Mouse (Mus musculus): ENCODE results near the gene Vav2.

- no peak for TF ChIP-seq CTCF (IDR thresholded peaks at IDR 0.05; ENCODE audit: control insufficient read depth, insufficient read depth, low read length)
- TF ChIP-seq POLR2A (IDR thresholded peaks at IDR 0.05; ENCODE audit: borderline replicate concordance, control insufficient read depth, low read depth, low read length) = no peak
Observed at GRCm38 (mm10) chr2:27471170-27471584, 44.3 kb upstream of the Vav2 start.

All from bone marrow, adult 2 months (tissue).